Mouse (Mus musculus) retina, adult 2 months (tissue): ENCODE results near the gene Gprasp2.
"Not testable (repeated sequence)": the region's sequence is repeated elsewhere in the genome, so short reads cannot be mapped to it uniquely, and the experiment has no call there.

Source experiments
- DNase-seq: peaks from one replicate; pipeline ENCODE4 v3.0.0-alpha.2; 2012; ENCODE audit warnings: low read depth, low spot score

Gene Gprasp2

GRCm38 (mm10) chrX:135838521-135839360 lies at the start of gene Gprasp2:
Gprasp2 (plus strand) TSS chrX:135839034.
- not testable (repeated sequence) for DNase-seq

- DNase-seq = no peak
Observed at GRCm38 (mm10) chrX:135791536-135791935, 47.3 kb upstream of the Gprasp2 start.

- DNase-seq = no peak
Observed at GRCm38 (mm10) chrX:135792326-135792725, 46.5 kb upstream of the Gprasp2 start.

- peak; percentile 18 for DNase-seq
Observed at GRCm38 (mm10) chrX:135795591-135796304, 43.1 kb upstream of the Gprasp2 start.

GRCm38 (mm10) chrX:135796305-135797211 lies 42.3 kb upstream of the Gprasp2 start:
- not testable (repeated sequence) for DNase-seq

- peak; percentile 33 for DNase-seq
Observed at GRCm38 (mm10) chrX:135797212-135797644, 41.6 kb upstream of the Gprasp2 start, which contains the start of gene Bhlhb9. Bhlhb9 (plus strand) TSS chrX:135797594.

- no peak for DNase-seq
Observed at GRCm38 (mm10) chrX:135804149-135804548, 34.7 kb upstream of the Gprasp2 start.

GRCm38 (mm10) chrX:135805780-135806179 lies 33.1 kb upstream of the Gprasp2 start:
- peak; percentile 34 for DNase-seq

GRCm38 (mm10) chrX:135835896-135836295 lies 2.9 kb upstream of the Gprasp2 start:
- not testable (repeated sequence) for DNase-seq

GRCm38 (mm10) chrX:135837896-135838295 lies 938 bp upstream of the Gprasp2 start:
- DNase-seq = no peak

GRCm38 (mm10) chrX:135839397-135840391 lies 860 bp downstream of the Gprasp2 start:
- DNase-seq = not testable (repeated sequence)

GRCm38 (mm10) chrX:135866806-135867205 lies 28.0 kb downstream of the Gprasp2 start:
- not testable (repeated sequence) for DNase-seq

GRCm38 (mm10) chrX:135876679-135877078 lies 37.8 kb downstream of the Gprasp2 start:
- no peak for DNase-seq

- DNase-seq = no peak
Observed at GRCm38 (mm10) chrX:135879626-135880025, 40.8 kb downstream of the Gprasp2 start.

- DNase-seq = no peak
Observed at GRCm38 (mm10) chrX:135885411-135886233, 46.8 kb downstream of the Gprasp2 start.

- DNase-seq = no peak
Observed at GRCm38 (mm10) chrX:135886234-135886585, 47.4 kb downstream of the Gprasp2 start.
